Mouse (Mus musculus): ENCODE results near the gene Naa25. TPM values are rescaled to one million over a fixed set of nuclear protein-coding genes. Genes with fewer than 3 reads are reported as not detected.
A peak's percentile ranks its signal among the peaks of the same experiment; 100 is the strongest.

Gene Naa25
- polyA plus RNA-seq, 1 experiment: 77.9 TPM

DNA sequence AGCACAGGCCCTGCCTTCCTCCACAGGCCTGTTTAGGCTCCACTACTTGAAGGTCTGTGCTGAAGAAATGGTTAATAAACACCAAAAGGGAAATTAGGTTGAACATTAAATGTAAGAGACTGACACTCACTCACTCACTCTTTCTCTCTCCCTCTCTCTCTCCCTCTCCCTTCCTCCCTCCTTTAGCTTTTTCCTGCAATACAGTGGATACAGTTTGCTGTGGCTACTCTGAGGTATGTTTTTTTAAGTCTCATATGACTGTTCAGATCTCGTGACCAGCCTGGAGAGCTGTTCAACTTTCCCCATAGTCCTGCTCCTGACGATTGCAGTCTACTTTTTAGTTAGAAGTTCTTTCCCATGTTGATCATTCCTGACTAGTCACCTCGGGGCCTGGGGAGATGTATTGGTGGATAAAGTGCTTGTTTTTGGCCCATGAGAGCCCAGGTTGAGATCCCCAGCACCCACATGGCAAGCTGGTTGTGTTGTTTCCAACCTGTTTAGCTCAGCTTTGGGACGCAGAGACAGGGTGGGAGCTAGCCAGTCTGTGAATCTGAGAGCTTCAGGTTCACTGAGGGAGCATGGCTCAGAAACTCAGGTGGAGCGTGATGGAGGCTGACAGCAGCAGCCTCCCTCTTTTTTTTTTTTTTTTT is 66.0 kb downstream of the Naa25 start:
- Histone ChIP-seq H3K4me1 (ENCODE audit: control insufficient read depth, insufficient read depth, low read length) (no peaks in the 10 kb centered on the region), H3K4me3 (ENCODE audit: low read depth, low read length) (peak overlapping the region; percentile 19), H3K9me3 (replicated peaks; ENCODE audit: control insufficient read depth, insufficient read depth, low read length, poor library complexity, severe bottlenecking) (no peaks in the 10 kb centered on the region), H3K36me3 (ENCODE audit: control insufficient read depth, insufficient read depth, low read length, poor library complexity, severe bottlenecking) (no peaks in the 10 kb centered on the region), H3K27ac (ENCODE audit: insufficient read depth, low read length) (no peak overlapping the region), H3K27me3 (ENCODE audit: control insufficient read depth, insufficient read depth, low read length, poor library complexity, severe bottlenecking) (no peaks in the 10 kb centered on the region), H3K9ac (ENCODE audit: low read depth, poor library complexity, severe bottlenecking) (peak overlapping the region; percentile 11; the same call in 1 of the 2 replicates)
- TF ChIP-seq CTCF (IDR thresholded peaks at IDR 0.05; ENCODE audit: low read depth, low read length) (no peak), POLR2A (IDR thresholded peaks at IDR 0.05; ENCODE audit: insufficient read depth, low read length) (no peak), EP300 (IDR thresholded peaks at IDR 0.05; ENCODE audit: insufficient read depth, low read depth, low read length) (no peak)

DNA sequence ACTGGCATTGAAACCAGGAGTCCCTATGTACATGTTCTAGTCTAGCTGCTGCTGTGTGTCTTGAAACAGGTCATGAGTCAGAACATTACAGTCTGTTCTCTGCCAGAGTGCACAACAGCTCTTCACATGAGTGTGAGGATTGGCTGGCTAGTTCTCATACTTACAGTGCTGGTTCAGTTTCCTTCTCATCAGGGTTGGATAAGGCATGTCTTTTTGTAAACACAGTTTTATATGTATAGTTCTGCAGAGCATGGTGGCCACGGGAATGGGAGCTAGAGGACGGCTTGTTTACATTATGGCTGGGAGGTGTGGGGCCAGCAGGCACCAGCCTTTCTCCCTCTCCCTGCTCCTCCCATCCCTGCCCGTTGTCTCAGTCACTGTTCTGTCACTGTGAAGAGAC is 71.8 kb downstream of the Naa25 start:
- Histone ChIP-seq H3K4me1 (ENCODE audit: control insufficient read depth, insufficient read depth, low read length) (no peaks in the 10 kb centered on the region), H3K27me3 (ENCODE audit: control insufficient read depth, insufficient read depth, low read length, poor library complexity, severe bottlenecking) (no peaks in the 10 kb centered on the region), H3K27ac (ENCODE audit: insufficient read depth, low read length) (no peak overlapping the region), H3K9me3 (replicated peaks; ENCODE audit: control insufficient read depth, insufficient read depth, low read length, poor library complexity, severe bottlenecking) (no peaks in the 10 kb centered on the region), H3K4me3 (ENCODE audit: low read depth, low read length) (no peak overlapping the region), H3K36me3 (ENCODE audit: control insufficient read depth, insufficient read depth, low read length, poor library complexity, severe bottlenecking) (no peaks in the 10 kb centered on the region), H3K9ac (ENCODE audit: low read depth, poor library complexity, severe bottlenecking) (no peak overlapping the region)
- TF ChIP-seq CTCF (IDR thresholded peaks at IDR 0.05; ENCODE audit: low read depth, low read length) (no peak), POLR2A (IDR thresholded peaks at IDR 0.05; ENCODE audit: insufficient read depth, low read length) (no peak), EP300 (IDR thresholded peaks at IDR 0.05; ENCODE audit: insufficient read depth, low read depth, low read length) (no peak)

DNA sequence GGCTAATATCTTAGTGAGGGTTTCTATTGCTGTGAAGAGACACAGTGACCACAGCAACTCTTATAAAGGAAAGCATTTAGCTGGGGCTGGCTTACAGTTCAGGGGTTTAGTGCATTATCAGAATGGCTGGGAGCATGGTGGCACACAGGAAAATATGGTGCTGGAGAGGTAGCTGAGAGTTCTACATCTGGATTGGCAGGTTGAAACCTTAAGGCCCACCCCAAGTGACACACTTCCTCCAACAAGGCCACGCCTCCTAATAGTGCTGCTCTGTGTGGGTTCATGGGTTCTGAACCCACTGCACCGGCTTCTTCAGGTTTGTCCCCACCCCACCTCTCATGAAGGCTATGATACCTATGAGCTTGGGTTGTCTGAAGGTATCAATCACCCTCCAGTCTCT is 74.7 kb downstream of the Naa25 start:
- no peaks in the 10 kb centered on the region for H3K36me3 ChIP-seq (ENCODE audit: control insufficient read depth, insufficient read depth, low read length, poor library complexity, severe bottlenecking)
- H3K27ac ChIP-seq (ENCODE audit: insufficient read depth, low read length): no peak overlapping the region
- no peaks in the 10 kb centered on the region for H3K9me3 ChIP-seq (replicated peaks; ENCODE audit: control insufficient read depth, insufficient read depth, low read length, poor library complexity, severe bottlenecking)
- no peaks in the 10 kb centered on the region for H3K27me3 ChIP-seq (ENCODE audit: control insufficient read depth, insufficient read depth, low read length, poor library complexity, severe bottlenecking)
- peak overlapping the region; percentile 64 for H3K4me3 ChIP-seq (ENCODE audit: low read depth, low read length)
- no peaks in the 10 kb centered on the region for H3K4me1 ChIP-seq (ENCODE audit: control insufficient read depth, insufficient read depth, low read length)
- H3K9ac ChIP-seq (ENCODE audit: low read depth, poor library complexity, severe bottlenecking): peak overlapping the region; percentile 50
- TF ChIP-seq POLR2A (IDR thresholded peaks at IDR 0.05; ENCODE audit: insufficient read depth, low read length): peak; percentile 18
- no peak for TF ChIP-seq CTCF (IDR thresholded peaks at IDR 0.05; ENCODE audit: low read depth, low read length)
- no peak for TF ChIP-seq EP300 (IDR thresholded peaks at IDR 0.05; ENCODE audit: insufficient read depth, low read depth, low read length)

DNA sequence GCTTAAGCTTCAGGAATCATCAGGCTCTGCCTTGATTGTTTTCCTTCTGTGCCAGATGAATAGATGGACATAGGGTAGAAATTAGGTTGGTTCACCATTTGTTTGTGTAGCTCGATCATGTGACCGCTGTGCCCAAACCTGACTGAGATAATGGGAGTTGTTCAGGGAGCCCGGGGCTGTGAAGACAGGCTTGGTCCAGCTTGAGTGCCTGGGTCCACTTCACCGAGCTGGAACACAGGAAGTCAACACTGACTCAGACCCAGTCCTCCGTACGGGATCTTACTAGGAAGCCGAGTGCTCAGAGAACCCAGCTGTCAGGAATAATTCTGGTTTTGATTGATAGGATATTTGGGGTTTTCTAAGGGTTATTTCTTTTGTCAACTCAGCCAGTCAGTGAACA is 76.9 kb downstream of the Naa25 start:
- Histone ChIP-seq H3K27ac (ENCODE audit: insufficient read depth, low read length) (no peak overlapping the region), H3K4me3 (ENCODE audit: low read depth, low read length) (no peak overlapping the region), H3K27me3 (ENCODE audit: control insufficient read depth, insufficient read depth, low read length, poor library complexity, severe bottlenecking) (no peaks in the 10 kb centered on the region), H3K36me3 (ENCODE audit: control insufficient read depth, insufficient read depth, low read length, poor library complexity, severe bottlenecking) (no peaks in the 10 kb centered on the region), H3K4me1 (ENCODE audit: control insufficient read depth, insufficient read depth, low read length) (no peaks in the 10 kb centered on the region), H3K9me3 (replicated peaks; ENCODE audit: control insufficient read depth, insufficient read depth, low read length, poor library complexity, severe bottlenecking) (no peaks in the 10 kb centered on the region), H3K9ac (ENCODE audit: low read depth, poor library complexity, severe bottlenecking) (no peak overlapping the region)
- no peak for TF ChIP-seq CTCF (IDR thresholded peaks at IDR 0.05; ENCODE audit: low read depth, low read length)
- no peak for TF ChIP-seq EP300 (IDR thresholded peaks at IDR 0.05; ENCODE audit: insufficient read depth, low read depth, low read length)
- TF ChIP-seq POLR2A (IDR thresholded peaks at IDR 0.05; ENCODE audit: insufficient read depth, low read length): no peak

DNA sequence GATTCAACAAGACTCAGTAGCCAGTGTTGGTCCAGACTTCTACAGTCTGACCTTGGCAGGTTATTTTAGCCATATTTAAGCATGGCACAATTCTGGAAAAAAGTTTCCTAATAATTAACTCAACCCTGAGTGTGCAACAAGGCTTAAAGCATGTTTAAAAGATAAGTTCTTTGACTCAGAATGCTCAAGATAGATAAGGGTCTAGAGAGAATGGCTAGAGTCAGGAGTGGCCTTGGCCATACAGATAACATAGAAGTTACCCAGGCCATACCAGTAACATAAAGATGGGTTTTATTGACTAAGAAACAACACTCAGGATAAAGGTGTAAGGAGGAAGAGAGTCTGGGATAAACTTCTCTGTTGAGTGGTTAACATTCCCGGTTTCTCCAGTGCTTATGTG is 78.3 kb downstream of the Naa25 start:
- H3K27me3 ChIP-seq (ENCODE audit: control insufficient read depth, insufficient read depth, low read length, poor library complexity, severe bottlenecking): no peaks in the 10 kb centered on the region
- H3K9ac ChIP-seq (ENCODE audit: low read depth, poor library complexity, severe bottlenecking): no peak overlapping the region
- H3K4me3 ChIP-seq (ENCODE audit: low read depth, low read length): no peak overlapping the region
- H3K4me1 ChIP-seq (ENCODE audit: control insufficient read depth, insufficient read depth, low read length): no peaks in the 10 kb centered on the region
- TF ChIP-seq EP300 (IDR thresholded peaks at IDR 0.05; ENCODE audit: insufficient read depth, low read depth, low read length): no peak
- no peak for TF ChIP-seq POLR2A (IDR thresholded peaks at IDR 0.05; ENCODE audit: insufficient read depth, low read length)
- TF ChIP-seq CTCF (IDR thresholded peaks at IDR 0.05; ENCODE audit: low read depth, low read length): no peak
- no peak overlapping the region for H3K27ac ChIP-seq (ENCODE audit: insufficient read depth, low read length)
- no peaks in the 10 kb centered on the region for H3K9me3 ChIP-seq (replicated peaks; ENCODE audit: control insufficient read depth, insufficient read depth, low read length, poor library complexity, severe bottlenecking)
- no peaks in the 10 kb centered on the region for H3K36me3 ChIP-seq (ENCODE audit: control insufficient read depth, insufficient read depth, low read length, poor library complexity, severe bottlenecking)

DNA sequence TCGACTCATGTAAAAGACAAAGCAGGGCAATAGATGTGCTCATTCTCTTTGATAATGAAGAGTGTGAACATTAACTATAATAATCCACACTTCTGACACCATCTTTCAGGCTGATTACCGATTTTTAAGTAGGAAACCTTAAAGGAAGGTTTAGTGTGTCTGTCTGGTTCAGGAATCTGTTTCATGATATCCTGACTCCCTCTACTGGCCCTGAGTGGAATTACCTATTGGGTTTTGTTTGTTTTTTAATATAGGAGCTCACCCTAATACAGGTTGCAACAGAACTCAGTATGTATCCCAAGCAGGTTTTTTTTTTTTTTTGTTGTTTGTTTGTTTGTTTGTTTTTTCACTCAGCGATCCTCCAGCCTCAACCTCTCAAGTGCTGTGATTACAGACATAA is 79.9 kb downstream of the Naa25 start:
- no peak overlapping the region for H3K27ac ChIP-seq (ENCODE audit: insufficient read depth, low read length)
- no peaks in the 10 kb centered on the region for H3K27me3 ChIP-seq (ENCODE audit: control insufficient read depth, insufficient read depth, low read length, poor library complexity, severe bottlenecking)
- TF ChIP-seq CTCF (IDR thresholded peaks at IDR 0.05; ENCODE audit: low read depth, low read length) (no peak), EP300 (IDR thresholded peaks at IDR 0.05; ENCODE audit: insufficient read depth, low read depth, low read length) (no peak), POLR2A (IDR thresholded peaks at IDR 0.05; ENCODE audit: insufficient read depth, low read length) (no peak)
- H3K4me1 ChIP-seq (ENCODE audit: control insufficient read depth, insufficient read depth, low read length): no peaks in the 10 kb centered on the region
- no peaks in the 10 kb centered on the region for H3K9me3 ChIP-seq (replicated peaks; ENCODE audit: control insufficient read depth, insufficient read depth, low read length, poor library complexity, severe bottlenecking)
- H3K36me3 ChIP-seq (ENCODE audit: control insufficient read depth, insufficient read depth, low read length, poor library complexity, severe bottlenecking): no peaks in the 10 kb centered on the region
- H3K9ac ChIP-seq (ENCODE audit: low read depth, poor library complexity, severe bottlenecking): no peak overlapping the region
- no peak overlapping the region for H3K4me3 ChIP-seq (ENCODE audit: low read depth, low read length)
